Mouse (Mus musculus): ENCODE results near the gene Dusp27. TPM values are rescaled to one million over a fixed set of nuclear protein-coding genes. Genes with fewer than 3 reads are reported as not detected.

Dusp27 gene
- polyA plus RNA-seq, 1 experiment, result 0.05 TPM

DNA sequence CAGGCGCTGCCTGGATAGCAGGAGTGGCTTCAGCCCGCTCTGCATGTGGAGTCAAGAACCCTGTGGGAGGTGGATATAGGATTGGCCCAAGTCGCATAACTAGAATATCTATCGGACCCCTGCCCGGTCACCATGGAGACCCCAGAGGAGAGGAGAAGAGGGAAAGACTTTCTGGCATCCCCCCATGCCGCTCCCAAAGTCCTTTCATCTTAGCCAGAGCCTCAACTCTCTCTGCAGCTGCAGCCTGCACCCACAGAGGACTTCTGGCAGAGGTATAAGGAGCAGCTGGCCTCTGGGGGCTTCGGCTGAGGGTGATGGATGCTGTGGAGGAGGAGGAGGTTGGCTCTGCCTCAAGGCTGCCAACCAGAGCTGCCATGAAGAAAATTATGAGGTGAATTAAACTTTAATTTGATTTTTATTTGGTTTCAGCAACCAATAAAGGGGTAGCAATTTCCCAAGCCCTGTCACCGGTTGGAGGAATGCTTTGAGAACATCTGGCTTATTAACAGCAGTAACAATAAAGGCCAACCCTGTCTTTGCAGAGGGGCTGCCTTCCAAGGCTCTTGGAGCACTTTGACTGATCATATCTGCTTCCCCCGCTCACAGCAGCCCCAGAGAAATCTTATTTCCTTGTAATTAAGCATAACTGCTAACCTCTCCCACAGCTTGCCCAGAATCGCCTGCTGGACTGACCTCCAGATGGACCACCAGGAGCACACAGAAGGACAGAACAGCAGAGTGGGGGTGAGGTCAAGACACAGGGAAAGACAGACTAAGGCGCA is 78.5 kb downstream of the Dusp27 start:
- 26% methylated on average over 11 of the region's 11 CpGs for WGBS
- DNase-seq (ENCODE audit: low read depth, low spot score), result no peak

DNA sequence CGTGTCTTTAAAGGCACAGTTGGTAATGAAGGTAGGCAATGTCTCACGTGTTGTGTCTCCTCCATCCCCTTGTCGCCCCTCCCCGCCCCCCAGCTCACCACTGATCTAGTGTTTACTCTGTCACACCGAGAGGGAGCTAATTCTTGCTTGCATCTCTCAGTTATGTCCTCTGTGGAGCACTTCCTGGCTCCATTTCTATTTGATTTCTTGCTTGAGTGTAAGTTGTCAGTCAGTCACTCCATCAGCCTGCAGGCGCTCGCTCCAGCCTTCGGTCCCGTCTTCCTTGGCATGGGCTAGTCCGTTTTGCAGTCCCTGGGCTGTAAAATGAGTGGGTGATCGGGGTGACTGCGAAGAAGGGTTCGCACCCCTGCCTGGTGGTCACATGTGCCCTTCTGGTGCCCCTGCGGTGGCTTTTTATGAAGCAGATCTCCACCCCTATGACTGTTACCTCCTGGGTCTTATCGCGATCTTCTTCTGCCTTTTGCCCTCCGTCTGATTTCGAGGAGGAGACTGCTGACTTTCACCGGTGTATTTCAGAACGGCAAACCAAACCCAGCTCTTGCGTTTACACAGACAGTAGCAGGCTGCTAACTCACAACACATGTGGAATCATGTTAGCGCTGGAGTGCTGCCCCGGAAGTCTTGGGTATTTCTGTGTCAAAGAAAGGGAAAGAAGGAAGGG is 79.4 kb downstream of the Dusp27 start:
- under 1% methylated on average over 23 of the region's 23 CpGs for WGBS
- no peak for DNase-seq (ENCODE audit: low read depth, low spot score)

Other genes with a start within 250 kb of the Dusp27 start
- gene Pou2f1, start 125.2 kb downstream of the Dusp27 start, polyA plus RNA-seq (2012; rRNA removed), result 3.1 and 7.7 TPM in 2 replicates
- gene Gpa33, start 2.3 kb upstream of the Dusp27 start, polyA plus RNA-seq (2012; rRNA removed), result 448 and 661 TPM in 2 replicates
- gene Mael, start 110.8 kb upstream of the Dusp27 start, polyA plus RNA-seq (2012; rRNA removed), result not detected in 2 replicates
- 0.10 and 0.16 TPM in 2 replicates for gene Ildr2, start 126.2 kb upstream of the Dusp27 start, polyA plus RNA-seq (2012; rRNA removed)

Data from large intestine, adult 2 months (tissue).